Mouse (Mus musculus) testis, postnatal 10 days (tissue): ENCODE measurements around the gene Hoxa6.

Source experiments
- DNase-seq: peaks from one replicate; pipeline ENCODE4 v3.0.0; 2021; ENCODE audit warnings: low spot score

Hoxa6 gene

GRCm38 (mm10) chr6:52226569-52227257 lies 18.2 kb upstream of the Hoxa6 start:
- no peak for DNase-seq

- no peak for DNase-seq
Measured at GRCm38 (mm10) chr6:52225612-52226568, 17.4 kb upstream of the Hoxa6 start.

GRCm38 (mm10) chr6:52224895-52225611 lies 16.5 kb upstream of the Hoxa6 start:
- DNase-seq = no peak

- DNase-seq = peak; percentile 33
Measured at GRCm38 (mm10) chr6:52223939-52224760, 15.6 kb upstream of the Hoxa6 start.

- DNase-seq = peak; percentile 33
Measured at GRCm38 (mm10) chr6:52222729-52223128, 14.2 kb upstream of the Hoxa6 start.

- DNase-seq = peak; percentile 50
Measured at GRCm38 (mm10) chr6:52221993-52222685, 13.6 kb upstream of the Hoxa6 start.

GRCm38 (mm10) chr6:52221337-52221992 lies 12.9 kb upstream of the Hoxa6 start, which contains the start of gene Hoxa7:
TSS of gene Hoxa7 (minus strand) at chr6:52221854.
- DNase-seq = peak; percentile 93

GRCm38 (mm10) chr6:52220865-52221310 lies 12.4 kb upstream of the Hoxa6 start:
- DNase-seq = no peak

- peak; percentile 39 for DNase-seq
Measured at GRCm38 (mm10) chr6:52220003-52220864, 11.7 kb upstream of the Hoxa6 start.

- DNase-seq = peak; percentile 36
Measured at GRCm38 (mm10) chr6:52219234-52219942, 10.9 kb upstream of the Hoxa6 start.

- peak; percentile 42 for DNase-seq
Measured at GRCm38 (mm10) chr6:52218643-52219215, 10.2 kb upstream of the Hoxa6 start.

- no peak for DNase-seq
Measured at GRCm38 (mm10) chr6:52217895-52218642, 9.5 kb upstream of the Hoxa6 start.

- no peak for DNase-seq
Measured at GRCm38 (mm10) chr6:52217459-52217768, 8.9 kb upstream of the Hoxa6 start.

GRCm38 (mm10) chr6:52216691-52217458 lies 8.4 kb upstream of the Hoxa6 start:
- DNase-seq = no peak

GRCm38 (mm10) chr6:52215771-52216535 lies 7.4 kb upstream of the Hoxa6 start:
- DNase-seq = no peak

- no peak for DNase-seq
Measured at GRCm38 (mm10) chr6:52215070-52215469, 6.5 kb upstream of the Hoxa6 start.
